Mouse (Mus musculus) kidney, postnatal 25 days (tissue): ENCODE results near the gene Gm20920.
"Not testable (repeated sequence)": the region's sequence is repeated elsewhere in the genome, so short reads cannot be mapped to it uniquely, and the experiment has no call there.

Experiments
- DNase-seq, 2 experiments: peaks; one replicate each; pipeline ENCODE4 v3.0.0; 2021; ENCODE audit warnings: mixed read lengths in 2 of 2

Gm20920 gene

GRCm38 (mm10) chrY:51851820-51852219, at the start of gene Gm20920:
TSS of gene Gm20920 (plus strand) at chrY:51852120.
- not testable (repeated sequence) for DNase-seq
